Mouse (Mus musculus) stomach, postnatal 0 days (tissue): Measurements from ENCODE around the gene Afap1l2.

Experiments used
- CTCF ChIP-seq: IDR thresholded peaks from 2 replicates; pipeline ENCODE4 v1.5.1; 2016; ENCODE audit warnings: antibody characterized with exemption, low read depth, mild to moderate bottlenecking, moderate library complexity
- EP300 ChIP-seq: optimal IDR thresholded peaks from 2 replicates; pipeline ENCODE3; 2016; ENCODE audit warnings: antibody characterized with exemption

DNA sequence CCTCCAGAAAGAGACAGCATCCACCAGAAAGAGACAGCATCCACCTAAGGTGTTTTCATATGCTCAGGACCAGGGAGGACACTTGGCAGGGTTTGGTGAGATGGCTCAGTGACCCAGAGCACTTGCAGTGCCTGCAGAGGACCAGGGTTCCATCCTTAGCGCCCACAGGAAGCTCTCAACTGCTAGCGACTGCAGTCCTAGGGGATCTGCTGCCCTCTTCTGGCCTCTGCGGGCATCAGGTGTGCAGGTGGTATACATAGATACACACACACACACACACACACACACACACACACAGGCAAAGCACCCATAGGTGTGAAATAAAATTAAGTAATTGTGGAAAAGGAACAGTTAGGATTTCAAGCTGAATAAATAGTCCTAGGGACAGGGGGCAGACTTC, 63.2 kb downstream of the Afap1l2 start:
- TF ChIP-seq CTCF (peak; percentile 33), EP300 (no peak)
